In the genomic region with DNA sequence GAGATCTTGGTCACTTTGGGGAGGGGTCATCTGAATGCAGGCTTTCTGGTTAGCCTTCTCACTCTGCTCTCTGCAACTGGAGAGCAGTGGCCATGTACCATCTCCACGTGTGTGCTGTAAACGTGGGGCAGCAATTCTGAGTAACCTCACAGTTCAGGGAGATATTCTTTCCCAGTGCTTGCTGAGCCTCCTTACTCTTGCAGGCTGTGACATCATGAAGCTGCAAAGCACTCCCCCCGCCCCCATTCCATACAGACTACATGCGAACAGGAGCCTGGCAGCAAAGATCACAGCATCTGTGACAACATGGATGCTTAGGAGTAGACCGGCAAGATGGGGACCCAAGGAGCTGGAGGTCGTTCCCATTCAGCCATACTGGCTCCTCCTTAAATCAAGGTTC, we compare ENCODE assay signal across 34 mouse cellular contexts.
"Had no signal": no experiment of that assay in that cellular context is flagged by ENCODE, and none has a peak within 500 bp of the region (broad histone marks: within the 10 kb centered on the region; RNA-seq: fewer than 3 reads in every experiment).

No protein-coding gene starts in this region.

- H3K4me3 ChIP-seq: heart, embryonic 10.5 days; heart, embryonic 12.5 days; heart, embryonic 13.5 days; heart, embryonic 15.5 days; hindbrain, embryonic 10.5 days; hindbrain, embryonic 12.5 days; hindbrain, embryonic 13.5 days; hindbrain, embryonic 15.5 days; intestine, embryonic 15.5 days; kidney, embryonic 15.5 days; layer of hippocampus, adult 2 months; left cerebral cortex, adult 2 months had no signal

- ATAC-seq: hindbrain, embryonic 16.5 days; hindbrain, postnatal 0 days; inflammation-experienced regulatory T-cells, adult 6 months; intestine, embryonic 15.5 days; intestine, embryonic 16.5 days; intestine, postnatal 0 days had no signal

- H3K36me3 ChIP-seq: heart, embryonic 10.5 days; heart, embryonic 12.5 days; heart, embryonic 13.5 days; heart, embryonic 15.5 days; hindbrain, embryonic 10.5 days; hindbrain, embryonic 12.5 days; hindbrain, embryonic 13.5 days; hindbrain, embryonic 15.5 days; intestine, embryonic 15.5 days; kidney, embryonic 15.5 days had no signal

- H3K27me3 ChIP-seq: heart, embryonic 12.5 days; heart, embryonic 13.5 days; heart, embryonic 15.5 days; hindbrain, embryonic 12.5 days; hindbrain, embryonic 13.5 days; hindbrain, embryonic 15.5 days; intestine, embryonic 15.5 days; kidney, embryonic 15.5 days had no signal

- H3K4me2 ChIP-seq: heart, embryonic 11.5 days; heart, embryonic 12.5 days; heart, embryonic 13.5 days; heart, embryonic 15.5 days; hindbrain, embryonic 12.5 days; hindbrain, embryonic 13.5 days; hindbrain, embryonic 14.5 days; hindbrain, embryonic 15.5 days; intestine, embryonic 15.5 days; kidney, embryonic 15.5 days had no signal

- DNase-seq: heart, postnatal 10 days; heart, postnatal 36 days; heart, postnatal 4 days; kidney, adult 11 months; kidney, adult 18-20 months; kidney, adult 2 months; kidney, adult 8-10 months; kidney, adult 9 months; kidney, postnatal 10 days; kidney, postnatal 14 days; kidney, postnatal 25 days; kidney, postnatal 36 days; kidney, postnatal 4 days; layer of hippocampus, adult 9-11 months; layer of hippocampus, postnatal 36 days had no signal
